Mouse (Mus musculus) forebrain, postnatal 0 days (tissue): ENCODE measurements at regions not wholly inside any gene's neighbourhood (a gene's known extent, or its start where the extent isn't known, plus 50 kb on each side); places are given as distances from the start of the nearest gene placed in this dataset.

Experiments used
- ATAC-seq: fragments of 200-750 bp; cut with Nextera tagmentation; 2 replicates; pipeline ENCODE4 v1.8.0; 2017; ENCODE audit warnings: mild to moderate bottlenecking, moderate library complexity
- DNase-seq: peaks from one replicate; pipeline ENCODE4 v3.0.0-alpha.2; 2015
- H3K27ac ChIP-seq: fragments of 300-500 bp; sonication (generic); 2 replicates; pipeline ENCODE4 v1.5.1; 2014; ENCODE audit warnings: low read depth, mild to moderate bottlenecking, antibody characterized with exemption, low read length, moderate library complexity, mixed read lengths
- H3K27me3 ChIP-seq: fragments of 300-500 bp; sonication (generic); 2 replicates; pipeline ENCODE4 v1.6.1; 2014; ENCODE audit warnings: mild to moderate bottlenecking, low read length, mixed read lengths; ENCODE audit not compliant: insufficient read depth
- H3K36me3 ChIP-seq: fragments of 300-500 bp; sonication (generic); 2 replicates; pipeline ENCODE4 v1.6.1; 2014; ENCODE audit warnings: mild to moderate bottlenecking, moderate library complexity; ENCODE audit not compliant: insufficient read depth
- H3K4me1 ChIP-seq: fragments of 300-500 bp; sonication (generic); 2 replicates; pipeline ENCODE4 v1.6.1; 2014; ENCODE audit warnings: antibody characterized with exemption; ENCODE audit not compliant: insufficient read depth
- H3K4me2 ChIP-seq: fragments of 300-500 bp; sonication (generic); 2 replicates; pipeline ENCODE4 v1.6.1; 2014; ENCODE audit warnings: low read depth, mild to moderate bottlenecking, moderate library complexity
- H3K4me3 ChIP-seq: fragments of 300-500 bp; sonication (generic); 2 replicates; pipeline ENCODE4 v1.5.1; 2014; ENCODE audit warnings: low read depth, low read length, mixed read lengths
- H3K9ac ChIP-seq: fragments of 300-500 bp; sonication (generic); 2 replicates; pipeline ENCODE4 v1.6.1; 2014; ENCODE audit warnings: mild to moderate bottlenecking
- H3K9me3 ChIP-seq: fragments of 300-500 bp; sonication (generic); 2 replicates; pipeline ENCODE4 v1.6.1; 2016; ENCODE audit warnings: low read length
- CTCF ChIP-seq: sonication (generic); IDR thresholded peaks from 2 replicates; pipeline ENCODE4 v1.5.1; 2016; ENCODE audit warnings: antibody characterized with exemption, control low read depth, low read depth
- WGBS: fragments of 180-500 bp; shearing (Covaris S2); extraction: QIAGEN DNeasy Blood & Tissue Kit; methylation state at CpG from one replicate; pipeline ENCODE4 v1.1.7; 2014; 5-methylcytosine and 5-hydroxymethylcytosine counted together

GRCm38 (mm10) chr5:6179466-6179865, 430.3 kb upstream of the Steap1 start:
- Histone ChIP-seq H3K27me3 (no peaks in the 10 kb centered on the region), H3K9me3 (no peaks in the 10 kb centered on the region), H3K36me3 (no peaks in the 10 kb centered on the region), H3K9ac (no peak overlapping the region), H3K27ac (no peak overlapping the region), H3K4me1 (no peaks in the 10 kb centered on the region), H3K4me2 (no peak overlapping the region), H3K4me3 (no peak overlapping the region)
- TF ChIP-seq CTCF = no peak
- 41% methylated on average over 2 of the region's 2 CpGs for WGBS
- ATAC-seq = peak; percentile 94
- DNase-seq = peak; percentile 75

DNA sequence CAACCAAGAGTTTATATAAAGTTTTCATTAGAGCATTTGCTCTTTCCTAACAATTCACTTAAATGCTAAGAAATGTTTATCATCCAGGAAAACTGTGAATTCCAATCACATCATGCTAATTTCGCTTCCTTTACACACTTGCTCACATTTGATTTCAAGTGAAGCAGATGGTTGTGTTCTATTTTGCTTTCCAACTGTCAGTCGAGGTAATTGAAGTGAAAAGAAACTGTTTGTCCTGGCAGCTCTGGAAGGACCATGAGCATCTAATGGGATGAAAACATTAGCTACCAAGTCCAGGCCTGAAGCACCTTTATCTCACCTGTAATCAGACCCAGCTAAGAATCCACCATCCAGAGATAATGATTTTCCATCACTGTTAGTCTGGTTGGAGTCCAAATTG, 418.9 kb upstream of the Steap1 start:
- Histone ChIP-seq H3K4me1 (0 out of 2 replicates have a peak, but pooled peaks cover 4% of the 10 kb centered on the region), H3K27ac (no peak overlapping the region), H3K4me2 (no peak overlapping the region), H3K27me3 (no peaks in the 10 kb centered on the region), H3K9me3 (no peaks in the 10 kb centered on the region), H3K4me3 (no peak overlapping the region), H3K9ac (no peak overlapping the region), H3K36me3 (no peaks in the 10 kb centered on the region)
- DNase-seq = peak; percentile 27
- ATAC-seq = peak; percentile 48; the same call in 1 of the 2 replicates
- WGBS = 28% methylated on average over 2 of the region's 2 CpGs
- no peak for TF ChIP-seq CTCF

DNA sequence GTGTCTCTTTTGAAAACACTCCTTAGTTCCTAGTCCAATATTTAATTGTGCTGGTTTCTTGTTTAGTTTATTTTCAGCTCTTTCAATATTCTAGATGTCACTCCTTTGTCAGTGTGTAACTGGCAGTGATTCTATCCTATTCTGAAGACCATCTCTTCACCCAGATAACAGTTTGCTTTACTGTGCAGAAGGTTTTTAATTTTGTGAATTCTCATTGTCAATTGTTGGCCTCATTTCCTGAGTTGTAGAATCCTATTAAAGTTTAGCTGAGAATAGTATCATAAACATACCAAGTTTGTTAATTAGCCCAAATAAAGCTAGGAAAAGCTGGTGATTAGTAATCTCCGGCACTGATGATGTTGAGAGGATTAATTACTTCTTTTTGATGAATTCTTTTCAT, 418.4 kb upstream of the Steap1 start:
- no peaks in the 10 kb centered on the region for H3K36me3 ChIP-seq
- no peak overlapping the region for H3K4me2 ChIP-seq
- WGBS = 28% methylated on average over 1 of the region's 1 CpGs
- TF ChIP-seq CTCF = no peak
- ATAC-seq (peak; percentile 54; the same call in 1 of the 2 replicates), DNase-seq (peak; percentile 6)
- H3K9ac ChIP-seq = no peak overlapping the region
- H3K27me3 ChIP-seq = no peaks in the 10 kb centered on the region
- no peak overlapping the region for H3K4me3 ChIP-seq
- H3K4me1 ChIP-seq = 0 out of 2 replicates have a peak, but pooled peaks cover 4% of the 10 kb centered on the region
- no peaks in the 10 kb centered on the region for H3K9me3 ChIP-seq
- no peak overlapping the region for H3K27ac ChIP-seq
